Mouse (Mus musculus): ENCODE results near the gene Chd6.

- TF ChIP-seq FLI1 (IDR thresholded peaks at IDR 0.05; ENCODE audit: low read length) (no peak), GATA1 (IDR thresholded peaks at IDR 0.05; ENCODE audit: borderline replicate concordance, low read length) (no peak)
Measured at GRCm38 (mm10) chr2:160959901-160960300, 149.0 kb downstream of the Chd6 start.
